Mouse (Mus musculus): Measurements from ENCODE around the gene Ahcy. TPM values are rescaled to one million over a fixed set of nuclear protein-coding genes. Genes with fewer than 3 reads are reported as not detected.
"Not testable (repeated sequence)": the region's sequence is repeated elsewhere in the genome, so short reads cannot be mapped to it uniquely, and the experiment has no call there.

The Ahcy gene
- polyA plus RNA-seq, 1 experiment from 2014 or later = 91.8 TPM

DNA sequence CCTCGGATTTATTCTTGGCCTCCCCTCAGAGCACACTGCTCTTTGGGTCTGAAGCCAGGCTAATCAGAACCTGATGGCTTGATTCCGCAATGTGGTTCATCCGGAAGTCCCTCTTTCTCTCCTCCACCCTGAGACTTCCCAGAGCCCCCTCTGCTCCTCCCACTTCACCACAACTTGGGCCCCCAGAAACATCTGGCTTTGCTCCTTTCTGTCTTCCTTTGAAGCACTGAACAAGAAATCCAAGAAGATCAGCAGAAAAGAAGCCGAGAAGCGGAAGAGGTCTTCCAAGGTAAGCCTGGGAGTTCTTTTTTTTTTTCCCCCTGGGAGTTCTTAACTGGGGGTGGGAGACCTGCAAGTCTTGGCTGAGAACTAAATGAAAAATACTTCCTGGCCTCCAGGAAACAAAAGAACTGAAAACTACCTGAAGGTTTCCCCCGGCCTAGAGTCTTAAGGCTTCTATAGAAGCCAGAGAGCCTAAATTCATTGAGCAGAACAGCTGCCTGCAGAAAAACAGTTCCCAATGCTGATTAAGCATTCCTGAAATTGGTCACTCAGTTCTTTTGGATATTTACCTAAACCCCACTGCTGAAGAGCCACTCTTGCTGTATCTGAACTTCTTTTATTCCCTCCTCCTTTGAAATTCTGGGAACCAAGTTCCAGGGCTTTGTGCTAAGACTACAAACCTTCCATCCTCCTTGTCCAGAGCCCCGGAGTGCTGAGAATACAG is 26.7 kb downstream of the Ahcy start:
- no peak overlapping the region for H3K4me2 ChIP-seq (ENCODE audit: low read depth, low read length, severe bottlenecking)
- DNase-seq (ENCODE audit: low spot score) (no peak), ATAC-seq (replicated peaks; ENCODE audit: low FRiP score) (no peak)
- no peaks in the 10 kb centered on the region for H3K9me3 ChIP-seq (ENCODE audit: control insufficient read depth, low read length)
- H3K4me3 ChIP-seq (ENCODE audit: low read depth, low read length) = no peak overlapping the region
- no peak overlapping the region for H3K27ac ChIP-seq (ENCODE audit: low read depth, low read length)
- H3K36me3 ChIP-seq (ENCODE audit: control insufficient read depth, insufficient read depth, low read length) = no peaks in the 10 kb centered on the region
- WGBS = 59% methylated on average over 7 of the region's 7 CpGs
- no peak overlapping the region for H3K9ac ChIP-seq (ENCODE audit: low read length)
- 0 out of 2 replicates have a peak, but pooled peaks cover 3% of the 10 kb centered on the region for H3K4me1 ChIP-seq (replicated peaks; ENCODE audit: control insufficient read depth, insufficient read depth, low read length)
- no peaks in the 10 kb centered on the region for H3K27me3 ChIP-seq (ENCODE audit: control insufficient read depth, insufficient read depth, low read length)

DNA sequence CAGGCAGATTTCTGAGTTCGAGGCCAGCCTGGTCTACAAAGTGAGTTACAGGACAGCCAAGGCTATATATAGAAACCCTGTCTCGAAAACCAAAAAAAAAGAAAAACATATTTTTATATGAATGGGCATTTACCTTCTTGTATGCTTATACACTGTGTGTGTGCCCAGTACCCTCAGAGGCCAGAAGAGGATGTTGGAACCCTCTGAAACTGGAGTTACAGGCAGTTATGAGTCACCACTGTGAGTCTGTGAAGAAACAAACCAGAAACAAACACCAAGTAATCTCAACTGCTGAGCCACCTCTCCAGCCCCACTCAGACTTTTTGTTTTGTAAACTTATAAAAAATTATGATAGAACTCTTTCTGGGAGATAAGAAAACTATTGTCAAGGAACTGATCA is 27.5 kb downstream of the Ahcy start:
- 89% methylated on average over 2 of the region's 2 CpGs for WGBS
- Histone ChIP-seq H3K4me2 (ENCODE audit: low read depth, low read length, severe bottlenecking) (no peak overlapping the region), H3K4me3 (ENCODE audit: low read depth, low read length) (no peak overlapping the region), H3K9ac (ENCODE audit: low read length) (no peak overlapping the region), H3K27me3 (ENCODE audit: control insufficient read depth, insufficient read depth, low read length) (no peaks in the 10 kb centered on the region), H3K36me3 (ENCODE audit: control insufficient read depth, insufficient read depth, low read length) (no peaks in the 10 kb centered on the region), H3K27ac (ENCODE audit: low read depth, low read length) (no peak overlapping the region), H3K9me3 (ENCODE audit: control insufficient read depth, low read length) (no peaks in the 10 kb centered on the region), H3K4me1 (replicated peaks; ENCODE audit: control insufficient read depth, insufficient read depth, low read length) (0 out of 2 replicates have a peak, but pooled peaks cover 3% of the 10 kb centered on the region)
- ATAC-seq (replicated peaks; ENCODE audit: low FRiP score) (no peak), DNase-seq (ENCODE audit: low spot score) (no peak)

DNA sequence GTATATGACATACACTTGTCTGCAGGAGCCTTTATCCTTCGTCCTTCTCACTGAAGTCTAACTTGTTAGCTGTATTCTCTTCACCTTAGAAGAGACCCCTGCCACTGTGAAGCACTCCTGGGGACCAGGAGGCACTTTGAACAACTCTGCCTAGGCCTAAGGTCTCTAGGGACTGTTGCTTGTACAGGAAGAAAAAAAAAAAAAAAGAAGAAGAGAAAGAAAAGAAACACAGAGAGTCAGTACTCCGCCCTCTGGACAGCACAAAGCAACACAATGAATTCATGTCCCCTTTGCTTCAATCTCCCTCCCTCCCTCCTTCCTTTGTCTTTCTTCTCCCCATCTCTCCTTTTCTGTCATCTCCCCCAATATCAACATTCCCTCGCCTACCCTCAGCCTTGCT is 29.2 kb downstream of the Ahcy start:
- no peak for ATAC-seq (replicated peaks; ENCODE audit: low FRiP score)
- no peak overlapping the region for H3K4me2 ChIP-seq (ENCODE audit: low read depth, low read length, severe bottlenecking)
- WGBS = 75% methylated on average over 3 of the region's 3 CpGs

DNA sequence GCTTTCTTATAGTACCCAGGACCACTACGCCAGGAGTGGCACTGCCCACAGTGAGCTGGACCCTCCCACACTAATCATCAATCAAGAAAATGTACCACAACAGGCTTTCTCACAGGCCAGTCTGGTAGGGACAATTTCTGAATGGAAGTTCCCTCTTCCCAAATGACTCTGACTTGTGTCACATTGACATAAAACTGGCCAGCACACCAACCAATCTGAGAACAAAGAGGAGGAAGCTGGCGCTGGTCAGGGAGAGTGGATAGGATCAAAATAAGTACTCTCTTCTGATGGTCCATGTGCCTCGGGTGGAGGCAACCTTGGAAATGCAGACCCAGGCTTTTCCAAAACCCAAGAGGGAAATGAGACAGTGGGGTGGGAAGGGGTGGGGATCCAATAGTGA is 29.8 kb downstream of the Ahcy start:
- Histone ChIP-seq H3K9ac (ENCODE audit: low read length) (no peak overlapping the region), H3K36me3 (ENCODE audit: control insufficient read depth, insufficient read depth, low read length) (no peaks in the 10 kb centered on the region), H3K9me3 (ENCODE audit: control insufficient read depth, low read length) (no peaks in the 10 kb centered on the region), H3K4me1 (replicated peaks; ENCODE audit: control insufficient read depth, insufficient read depth, low read length) (no peaks in the 10 kb centered on the region), H3K27ac (ENCODE audit: low read depth, low read length) (no peak overlapping the region), H3K4me3 (ENCODE audit: low read depth, low read length) (no peak overlapping the region), H3K4me2 (ENCODE audit: low read depth, low read length, severe bottlenecking) (no peak overlapping the region), H3K27me3 (ENCODE audit: control insufficient read depth, insufficient read depth, low read length) (no peaks in the 10 kb centered on the region)
- DNase-seq (ENCODE audit: low spot score) = no peak
- WGBS = 78% methylated on average over 3 of the region's 3 CpGs
- no peak for ATAC-seq (replicated peaks; ENCODE audit: low FRiP score)

More for the DNA sequence above, 29.2 kb downstream of the Ahcy start:
- Histone ChIP-seq H3K36me3 (ENCODE audit: control insufficient read depth, insufficient read depth, low read length) (no peaks in the 10 kb centered on the region), H3K27ac (ENCODE audit: low read depth, low read length) (no peak overlapping the region), H3K9me3 (ENCODE audit: control insufficient read depth, low read length) (no peaks in the 10 kb centered on the region), H3K9ac (ENCODE audit: low read length) (no peak overlapping the region), H3K4me3 (ENCODE audit: low read depth, low read length) (no peak overlapping the region), H3K4me1 (replicated peaks; ENCODE audit: control insufficient read depth, insufficient read depth, low read length) (no peaks in the 10 kb centered on the region), H3K27me3 (ENCODE audit: control insufficient read depth, insufficient read depth, low read length) (no peaks in the 10 kb centered on the region)
- no peak for DNase-seq (ENCODE audit: low spot score)

DNA sequence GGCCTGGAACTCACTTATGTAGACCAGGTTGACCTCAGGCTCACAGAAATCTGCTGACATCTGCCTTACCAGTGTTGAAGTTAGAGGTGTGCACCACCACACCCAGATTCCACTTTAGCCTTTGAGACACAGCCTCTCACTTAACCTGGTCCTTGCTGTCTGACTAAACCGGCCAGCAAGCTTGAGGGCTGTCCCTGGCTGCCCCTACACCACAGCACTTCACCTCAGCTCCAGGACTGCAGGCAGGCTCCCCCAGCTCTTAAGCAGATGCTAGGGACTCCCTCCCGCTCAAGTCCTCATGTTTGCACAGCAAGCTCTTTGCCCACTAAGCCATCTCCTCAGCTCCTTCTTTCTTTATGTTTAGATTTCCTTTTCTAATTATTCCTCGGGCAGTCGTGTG is 34.3 kb downstream of the Ahcy start:
- no peak overlapping the region for H3K4me3 ChIP-seq (ENCODE audit: low read depth, low read length)
- no peak for DNase-seq (ENCODE audit: low spot score)
- H3K4me1 ChIP-seq (replicated peaks; ENCODE audit: control insufficient read depth, insufficient read depth, low read length) = no peaks in the 10 kb centered on the region
- H3K27me3 ChIP-seq (ENCODE audit: control insufficient read depth, insufficient read depth, low read length) = no peaks in the 10 kb centered on the region
- no peak overlapping the region for H3K9ac ChIP-seq (ENCODE audit: low read length)
- H3K9me3 ChIP-seq (ENCODE audit: control insufficient read depth, low read length) = no peaks in the 10 kb centered on the region
- H3K27ac ChIP-seq (ENCODE audit: low read depth, low read length) = no peak overlapping the region
- ATAC-seq (replicated peaks; ENCODE audit: low FRiP score) = no peak
- 79% methylated on average over 4 of the region's 4 CpGs for WGBS
- no peak overlapping the region for H3K4me2 ChIP-seq (ENCODE audit: low read depth, low read length, severe bottlenecking)
- no peaks in the 10 kb centered on the region for H3K36me3 ChIP-seq (ENCODE audit: control insufficient read depth, insufficient read depth, low read length)

DNA sequence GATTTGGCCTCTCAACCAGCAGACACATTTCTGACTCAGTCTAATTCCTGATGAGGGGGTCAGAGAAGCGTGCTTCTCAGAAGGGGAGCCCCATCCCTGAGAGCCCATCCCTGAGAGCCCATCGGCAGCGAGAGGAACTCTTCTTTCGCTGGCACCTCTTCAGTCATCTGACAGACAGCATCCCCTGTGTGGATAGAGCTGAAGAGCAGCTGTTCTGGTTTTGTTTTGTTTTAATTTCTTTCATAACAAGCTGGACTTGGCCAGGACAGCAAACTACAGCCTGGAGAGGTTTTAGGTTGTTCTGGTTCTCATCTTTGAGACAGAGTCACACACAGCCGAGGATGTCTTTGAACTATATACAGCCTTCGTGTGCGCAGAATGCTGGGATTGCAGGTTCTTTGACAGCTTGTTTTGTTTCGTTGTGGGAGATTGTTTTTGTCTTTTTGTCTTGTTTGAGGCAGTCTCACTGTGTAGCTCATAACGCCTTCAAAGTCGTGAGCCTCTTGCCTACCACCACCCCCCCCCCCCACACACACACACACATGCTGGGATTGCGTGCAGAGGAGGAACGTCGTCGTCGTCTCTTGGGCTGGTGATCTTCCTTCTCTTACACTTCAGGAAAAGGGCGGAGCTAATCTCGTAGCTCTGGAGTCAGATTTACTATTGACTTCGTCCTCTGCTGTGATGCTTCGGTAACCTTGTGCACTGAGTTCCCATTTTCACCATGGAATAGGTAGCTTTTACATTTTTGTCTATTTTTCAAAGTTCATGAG is 41.2 kb downstream of the Ahcy start:
- 48% methylated on average over 19 of the region's 19 CpGs for WGBS
- ATAC-seq (replicated peaks; ENCODE audit: low FRiP score) (no peak), DNase-seq (ENCODE audit: low spot score) (no peak)
- Histone ChIP-seq H3K9ac (ENCODE audit: low read length) (no peak overlapping the region), H3K4me3 (ENCODE audit: low read depth, low read length) (no peak overlapping the region), H3K36me3 (ENCODE audit: control insufficient read depth, insufficient read depth, low read length) (no peaks in the 10 kb centered on the region), H3K27me3 (ENCODE audit: control insufficient read depth, insufficient read depth, low read length) (no peaks in the 10 kb centered on the region), H3K9me3 (ENCODE audit: control insufficient read depth, low read length) (no peaks in the 10 kb centered on the region), H3K27ac (ENCODE audit: low read depth, low read length) (no peak overlapping the region), H3K4me1 (replicated peaks; ENCODE audit: control insufficient read depth, insufficient read depth, low read length) (no peaks in the 10 kb centered on the region), H3K4me2 (ENCODE audit: low read depth, low read length, severe bottlenecking) (no peak overlapping the region)

DNA sequence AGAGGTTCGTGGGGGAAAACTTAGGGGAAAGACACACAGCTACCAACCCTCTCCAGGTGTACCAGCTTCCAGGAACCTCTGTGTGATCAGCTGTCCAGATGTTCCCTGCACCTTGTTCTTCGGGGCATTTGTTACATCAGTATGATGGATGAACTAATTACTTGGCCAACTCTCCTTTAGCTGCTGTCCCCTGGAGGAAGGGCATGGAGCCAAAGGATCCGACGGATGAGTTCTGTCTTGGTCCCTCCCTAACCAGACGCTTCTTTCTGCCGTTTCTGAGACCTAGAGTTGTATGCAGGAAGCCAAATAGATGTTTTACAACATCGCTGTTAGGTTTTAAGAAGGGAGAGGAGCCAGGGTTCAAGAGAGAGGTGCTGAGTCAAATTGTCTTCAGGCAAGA is 43.5 kb downstream of the Ahcy start:
- Histone ChIP-seq H3K27me3 (ENCODE audit: control insufficient read depth, insufficient read depth, low read length) (no peaks in the 10 kb centered on the region), H3K4me3 (ENCODE audit: low read depth, low read length) (no peak overlapping the region), H3K27ac (ENCODE audit: low read depth, low read length) (no peak overlapping the region), H3K4me1 (replicated peaks; ENCODE audit: control insufficient read depth, insufficient read depth, low read length) (no peaks in the 10 kb centered on the region), H3K4me2 (ENCODE audit: low read depth, low read length, severe bottlenecking) (no peak overlapping the region), H3K9me3 (ENCODE audit: control insufficient read depth, low read length) (no peaks in the 10 kb centered on the region), H3K9ac (ENCODE audit: low read length) (no peak overlapping the region), H3K36me3 (ENCODE audit: control insufficient read depth, insufficient read depth, low read length) (no peaks in the 10 kb centered on the region)
- WGBS = 80% methylated on average over 7 of the region's 7 CpGs
- ATAC-seq (replicated peaks; ENCODE audit: low FRiP score) = no peak
- DNase-seq (ENCODE audit: low spot score) = no peak

DNA sequence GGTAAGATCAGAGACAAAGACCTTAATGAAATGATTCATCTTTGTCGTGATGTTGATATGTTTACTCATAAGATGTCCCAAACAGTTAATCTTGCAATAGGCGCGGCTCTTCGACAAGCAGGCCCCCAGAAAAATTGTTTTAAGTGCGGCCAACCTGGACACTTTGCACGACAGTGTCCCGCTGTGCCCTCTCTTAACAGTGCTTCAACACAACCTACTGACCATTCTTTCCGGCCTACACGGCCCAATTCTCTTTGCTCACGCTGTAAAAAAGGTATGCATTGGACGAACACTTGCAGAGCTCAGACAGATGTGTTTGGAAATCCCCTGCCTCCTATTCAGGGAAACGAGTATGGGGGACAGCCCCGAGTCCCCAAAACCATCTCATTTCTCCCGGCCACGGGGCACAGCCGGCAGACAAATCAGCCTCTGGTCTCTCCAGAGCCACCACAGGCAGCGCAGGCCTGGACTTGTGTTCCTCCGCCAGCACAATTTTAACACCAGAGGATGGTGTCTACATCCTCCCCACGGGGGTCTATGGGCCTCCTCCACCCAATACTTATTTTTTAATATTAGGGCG is 54.0 kb downstream of the Ahcy start:
- H3K27me3 ChIP-seq (ENCODE audit: control insufficient read depth, insufficient read depth, low read length); ATAC-seq (replicated peaks; ENCODE audit: low FRiP score); H3K4me3 ChIP-seq (ENCODE audit: low read depth, low read length); H3K4me1 ChIP-seq (replicated peaks; ENCODE audit: control insufficient read depth, insufficient read depth, low read length); H3K9me3 ChIP-seq (ENCODE audit: control insufficient read depth, low read length); H3K36me3 ChIP-seq (ENCODE audit: control insufficient read depth, insufficient read depth, low read length): not testable (repeated sequence)
- Histone ChIP-seq H3K4me2 (ENCODE audit: low read depth, low read length, severe bottlenecking) (peak overlapping the region; percentile 88; the same call in 1 of the 2 replicates), H3K9ac (ENCODE audit: low read length) (peak overlapping the region; percentile 25), H3K27ac (ENCODE audit: low read depth, low read length) (peak overlapping the region; percentile 1; the same call in 1 of the 2 replicates)
- 13% methylated on average over 20 of the region's 20 CpGs for WGBS
- peak; percentile 57 for DNase-seq (ENCODE audit: low spot score)
